Mouse (Mus musculus): ENCODE results near the gene Tfdp2. TPM values are rescaled to one million over a fixed set of nuclear protein-coding genes. Genes with fewer than 3 reads are reported as not detected.

Tfdp2 gene
- polyA plus RNA-seq, 1 experiment: 59.5 TPM

- H3K36me3 ChIP-seq (ENCODE audit: control insufficient read depth, insufficient read depth, low read length, poor library complexity, severe bottlenecking): peaks cover 3% of the 10 kb centered on the region; the same call in 1 of the 2 replicates
- H3K27me3 ChIP-seq (ENCODE audit: control insufficient read depth, insufficient read depth, low read length, poor library complexity, severe bottlenecking): no peaks in the 10 kb centered on the region
- no peak overlapping the region for H3K27ac ChIP-seq (ENCODE audit: insufficient read depth, low read length)
- H3K9me3 ChIP-seq (replicated peaks; ENCODE audit: control insufficient read depth, insufficient read depth, low read length, poor library complexity, severe bottlenecking): no peaks in the 10 kb centered on the region
- TF ChIP-seq CTCF (IDR thresholded peaks at IDR 0.05; ENCODE audit: low read depth, low read length) (no peak), POLR2A (IDR thresholded peaks at IDR 0.05; ENCODE audit: insufficient read depth, low read length) (no peak), EP300 (IDR thresholded peaks at IDR 0.05; ENCODE audit: insufficient read depth, low read depth, low read length) (no peak)
- no peaks in the 10 kb centered on the region for H3K4me1 ChIP-seq (ENCODE audit: control insufficient read depth, insufficient read depth, low read length)
- no peak overlapping the region for H3K9ac ChIP-seq (ENCODE audit: low read depth, poor library complexity, severe bottlenecking)
- no peak overlapping the region for H3K4me3 ChIP-seq (ENCODE audit: low read depth, low read length)
Measured at GRCm38 (mm10) chr9:96284916-96285315, 88.8 kb downstream of the Tfdp2 start.

GRCm38 (mm10) chr9:96292144-96292543, 96.1 kb downstream of the Tfdp2 start:
- Histone ChIP-seq H3K4me1 (ENCODE audit: control insufficient read depth, insufficient read depth, low read length) (no peaks in the 10 kb centered on the region), H3K9ac (ENCODE audit: low read depth, poor library complexity, severe bottlenecking) (no peak overlapping the region), H3K9me3 (replicated peaks; ENCODE audit: control insufficient read depth, insufficient read depth, low read length, poor library complexity, severe bottlenecking) (no peaks in the 10 kb centered on the region), H3K4me3 (ENCODE audit: low read depth, low read length) (no peak overlapping the region), H3K36me3 (ENCODE audit: control insufficient read depth, insufficient read depth, low read length, poor library complexity, severe bottlenecking) (peaks cover 7% of the 10 kb centered on the region; the same call in 1 of the 2 replicates), H3K27me3 (ENCODE audit: control insufficient read depth, insufficient read depth, low read length, poor library complexity, severe bottlenecking) (no peaks in the 10 kb centered on the region), H3K27ac (ENCODE audit: insufficient read depth, low read length) (no peak overlapping the region)
- no peak for TF ChIP-seq CTCF (IDR thresholded peaks at IDR 0.05; ENCODE audit: low read depth, low read length)
- TF ChIP-seq POLR2A (IDR thresholded peaks at IDR 0.05; ENCODE audit: insufficient read depth, low read length): no peak
- no peak for TF ChIP-seq EP300 (IDR thresholded peaks at IDR 0.05; ENCODE audit: insufficient read depth, low read depth, low read length)

- no peaks in the 10 kb centered on the region for H3K27me3 ChIP-seq (ENCODE audit: control insufficient read depth, insufficient read depth, low read length, poor library complexity, severe bottlenecking)
- no peaks in the 10 kb centered on the region for H3K9me3 ChIP-seq (replicated peaks; ENCODE audit: control insufficient read depth, insufficient read depth, low read length, poor library complexity, severe bottlenecking)
- no peaks in the 10 kb centered on the region for H3K4me1 ChIP-seq (ENCODE audit: control insufficient read depth, insufficient read depth, low read length)
- H3K9ac ChIP-seq (ENCODE audit: low read depth, poor library complexity, severe bottlenecking): no peak overlapping the region
- TF ChIP-seq POLR2A (IDR thresholded peaks at IDR 0.05; ENCODE audit: insufficient read depth, low read length) (no peak), CTCF (IDR thresholded peaks at IDR 0.05; ENCODE audit: low read depth, low read length) (no peak), EP300 (IDR thresholded peaks at IDR 0.05; ENCODE audit: insufficient read depth, low read depth, low read length) (no peak)
- no peak overlapping the region for H3K4me3 ChIP-seq (ENCODE audit: low read depth, low read length)
- peaks cover 8% of the 10 kb centered on the region for H3K36me3 ChIP-seq (ENCODE audit: control insufficient read depth, insufficient read depth, low read length, poor library complexity, severe bottlenecking)
- H3K27ac ChIP-seq (ENCODE audit: insufficient read depth, low read length): no peak overlapping the region
Measured at GRCm38 (mm10) chr9:96299324-96300008, 103.4 kb downstream of the Tfdp2 start.

GRCm38 (mm10) chr9:96308816-96309215, 112.7 kb downstream of the Tfdp2 start:
- Histone ChIP-seq H3K27me3 (ENCODE audit: control insufficient read depth, insufficient read depth, low read length, poor library complexity, severe bottlenecking) (no peaks in the 10 kb centered on the region), H3K4me3 (ENCODE audit: low read depth, low read length) (no peak overlapping the region), H3K36me3 (ENCODE audit: control insufficient read depth, insufficient read depth, low read length, poor library complexity, severe bottlenecking) (peaks cover 9% of the 10 kb centered on the region), H3K9ac (ENCODE audit: low read depth, poor library complexity, severe bottlenecking) (no peak overlapping the region), H3K4me1 (ENCODE audit: control insufficient read depth, insufficient read depth, low read length) (no peaks in the 10 kb centered on the region), H3K27ac (ENCODE audit: insufficient read depth, low read length) (no peak overlapping the region), H3K9me3 (replicated peaks; ENCODE audit: control insufficient read depth, insufficient read depth, low read length, poor library complexity, severe bottlenecking) (no peaks in the 10 kb centered on the region)
- TF ChIP-seq POLR2A (IDR thresholded peaks at IDR 0.05; ENCODE audit: insufficient read depth, low read length) (no peak), CTCF (IDR thresholded peaks at IDR 0.05; ENCODE audit: low read depth, low read length) (no peak), EP300 (IDR thresholded peaks at IDR 0.05; ENCODE audit: insufficient read depth, low read depth, low read length) (no peak)

- Histone ChIP-seq H3K4me1 (ENCODE audit: control insufficient read depth, insufficient read depth, low read length) (no peaks in the 10 kb centered on the region), H3K4me3 (ENCODE audit: low read depth, low read length) (no peak overlapping the region), H3K27me3 (ENCODE audit: control insufficient read depth, insufficient read depth, low read length, poor library complexity, severe bottlenecking) (no peaks in the 10 kb centered on the region), H3K36me3 (ENCODE audit: control insufficient read depth, insufficient read depth, low read length, poor library complexity, severe bottlenecking) (peaks cover 9% of the 10 kb centered on the region), H3K9ac (ENCODE audit: low read depth, poor library complexity, severe bottlenecking) (no peak overlapping the region), H3K27ac (ENCODE audit: insufficient read depth, low read length) (no peak overlapping the region), H3K9me3 (replicated peaks; ENCODE audit: control insufficient read depth, insufficient read depth, low read length, poor library complexity, severe bottlenecking) (no peaks in the 10 kb centered on the region)
- TF ChIP-seq POLR2A (IDR thresholded peaks at IDR 0.05; ENCODE audit: insufficient read depth, low read length): no peak
- TF ChIP-seq EP300 (IDR thresholded peaks at IDR 0.05; ENCODE audit: insufficient read depth, low read depth, low read length): no peak
- TF ChIP-seq CTCF (IDR thresholded peaks at IDR 0.05; ENCODE audit: low read depth, low read length): no peak
Measured at GRCm38 (mm10) chr9:96312074-96312473, 116.0 kb downstream of the Tfdp2 start.

GRCm38 (mm10) chr9:96319333-96319732, 123.3 kb downstream of the Tfdp2 start:
- Histone ChIP-seq H3K4me1 (ENCODE audit: control insufficient read depth, insufficient read depth, low read length) (no peaks in the 10 kb centered on the region), H3K9ac (ENCODE audit: low read depth, poor library complexity, severe bottlenecking) (no peak overlapping the region), H3K36me3 (ENCODE audit: control insufficient read depth, insufficient read depth, low read length, poor library complexity, severe bottlenecking) (peaks cover 2% of the 10 kb centered on the region; the same call in 1 of the 2 replicates), H3K27me3 (ENCODE audit: control insufficient read depth, insufficient read depth, low read length, poor library complexity, severe bottlenecking) (no peaks in the 10 kb centered on the region), H3K27ac (ENCODE audit: insufficient read depth, low read length) (no peak overlapping the region), H3K4me3 (ENCODE audit: low read depth, low read length) (no peak overlapping the region), H3K9me3 (replicated peaks; ENCODE audit: control insufficient read depth, insufficient read depth, low read length, poor library complexity, severe bottlenecking) (no peaks in the 10 kb centered on the region)
- no peak for TF ChIP-seq CTCF (IDR thresholded peaks at IDR 0.05; ENCODE audit: low read depth, low read length)
- no peak for TF ChIP-seq POLR2A (IDR thresholded peaks at IDR 0.05; ENCODE audit: insufficient read depth, low read length)
- no peak for TF ChIP-seq EP300 (IDR thresholded peaks at IDR 0.05; ENCODE audit: insufficient read depth, low read depth, low read length)

All from ES-Bruce4 (cell line).